Mouse (Mus musculus) MEL (cell line): ENCODE data around the gene Frmd4b.

Experiments used
- BHLHE40 ChIP-seq: IDR thresholded peaks from 2 replicates; pipeline ENCODE4 v1.6.1; 2012; ENCODE audit warnings: low read depth, mild to moderate bottlenecking, inconsistent platforms, low read length, improper control_type of control experiment, borderline replicate concordance
- MAFK ChIP-seq: IDR thresholded peaks from 2 replicates; pipeline ENCODE4 v1.6.1; 2011; ENCODE audit warnings: low read depth, mild to moderate bottlenecking, low read length, improper control_type of control experiment, borderline replicate concordance
- MAX ChIP-seq: IDR thresholded peaks from 2 replicates; pipeline ENCODE4 v1.6.1; 2011; ENCODE audit warnings: low read length, improper control_type of control experiment
- MAZ ChIP-seq: IDR thresholded peaks from 2 replicates; pipeline ENCODE4 v1.6.1; 2012; ENCODE audit warnings: low read depth, mild to moderate bottlenecking, inconsistent platforms, low read length, improper control_type of control experiment
- POLR2A ChIP-seq, 2 experiments: IDR thresholded peaks; 2 replicates each; pipeline ENCODE4 v1.6.1; 2011 to 2012; ENCODE audit warnings: low read length in 2 of 2, mild to moderate bottlenecking in 2 of 2, control low read depth in 1 of 2, improper control_type of control experiment in 1 of 2, low read depth in 1 of 2, moderate library complexity in 1 of 2; ENCODE audit not compliant: control insufficient read depth in 1 of 2, insufficient read depth in 1 of 2, poor library complexity in 1 of 2

DNA sequence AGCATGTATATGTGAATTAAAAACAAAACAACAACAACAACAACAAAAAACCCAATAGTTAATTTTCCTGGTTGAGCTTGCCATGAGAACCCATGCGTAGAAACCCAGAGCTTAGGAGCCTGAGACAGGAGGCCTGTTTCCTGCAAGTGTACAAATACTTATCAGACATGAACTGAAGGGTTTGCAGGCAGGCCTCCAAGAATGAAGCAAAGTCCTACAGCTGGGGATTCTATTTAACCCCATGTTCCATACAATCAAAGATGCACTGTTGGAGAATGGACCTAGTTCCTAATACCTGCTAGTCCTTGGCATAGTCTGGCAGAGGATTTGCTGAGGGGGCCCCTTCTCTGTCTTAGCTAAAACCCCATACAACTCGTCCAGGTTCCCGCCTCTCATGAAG is 276.2 kb downstream of the Frmd4b start:
- TF ChIP-seq MAFK = no peak
- TF ChIP-seq POLR2A (IDR thresholded peaks at IDR 0.05; ENCODE audit: control insufficient read depth in 1 of 2, insufficient read depth in 1 of 2, low read depth in 1 of 2, low read length in 2 of 2, poor library complexity in 1 of 2) = no peak
- TF ChIP-seq BHLHE40 = no peak
- no peak for TF ChIP-seq MAZ
- TF ChIP-seq MAX = no peak
